Mouse (Mus musculus): ENCODE measurements around the gene Cacna1i. TPM values are rescaled to one million over a fixed set of nuclear protein-coding genes. Genes with fewer than 3 reads are reported as not detected.

Gene Cacna1i
- polyA plus RNA-seq, 1 experiment from 2014 or later = not detected

- no peak overlapping the region for H3K4me3 ChIP-seq (ENCODE audit: low read depth, low read length)
- H3K36me3 ChIP-seq (ENCODE audit: control insufficient read depth, insufficient read depth, low read length) = no peaks in the 10 kb centered on the region
- H3K4me2 ChIP-seq (replicated peaks; ENCODE audit: low read depth, low read length) = no peak overlapping the region
- ATAC-seq (ENCODE audit: insufficient number of reproducible peaks, insufficient read depth, low FRiP score, low read depth) = no peak
- no peak overlapping the region for H3K9ac ChIP-seq (replicated peaks; ENCODE audit: low read depth, low read length)
- no peaks in the 10 kb centered on the region for H3K27me3 ChIP-seq (ENCODE audit: control insufficient read depth, insufficient read depth, low read length)
- no peaks in the 10 kb centered on the region for H3K4me1 ChIP-seq (ENCODE audit: control insufficient read depth, insufficient read depth, low read length)
- H3K27ac ChIP-seq (ENCODE audit: low read length) = no peak overlapping the region
- H3K9me3 ChIP-seq (ENCODE audit: control insufficient read depth, low read depth, low read length) = no peaks in the 10 kb centered on the region
- WGBS = 64% methylated on average over 3 of the region's 3 CpGs
Measured at GRCm38 (mm10) chr15:80330276-80330675, 43.2 kb downstream of the Cacna1i start.

- no peaks in the 10 kb centered on the region for H3K4me1 ChIP-seq (ENCODE audit: control insufficient read depth, insufficient read depth, low read length)
- H3K36me3 ChIP-seq (ENCODE audit: control insufficient read depth, insufficient read depth, low read length) = no peaks in the 10 kb centered on the region
- no peak overlapping the region for H3K27ac ChIP-seq (ENCODE audit: low read length)
- no peaks in the 10 kb centered on the region for H3K9me3 ChIP-seq (ENCODE audit: control insufficient read depth, low read depth, low read length)
- H3K27me3 ChIP-seq (ENCODE audit: control insufficient read depth, insufficient read depth, low read length) = no peaks in the 10 kb centered on the region
- no peak overlapping the region for H3K4me2 ChIP-seq (replicated peaks; ENCODE audit: low read depth, low read length)
- no peak overlapping the region for H3K9ac ChIP-seq (replicated peaks; ENCODE audit: low read depth, low read length)
- 72% methylated on average over 10 of the region's 10 CpGs for WGBS
- no peak for ATAC-seq (ENCODE audit: insufficient number of reproducible peaks, insufficient read depth, low FRiP score, low read depth)
- H3K4me3 ChIP-seq (ENCODE audit: low read depth, low read length) = no peak overlapping the region
Measured at GRCm38 (mm10) chr15:80334766-80335165, 47.7 kb downstream of the Cacna1i start.

- no peaks in the 10 kb centered on the region for H3K4me1 ChIP-seq (ENCODE audit: control insufficient read depth, insufficient read depth, low read length)
- no peaks in the 10 kb centered on the region for H3K9me3 ChIP-seq (ENCODE audit: control insufficient read depth, low read depth, low read length)
- WGBS = 61% methylated on average over 7 of the region's 7 CpGs
- ATAC-seq (ENCODE audit: insufficient number of reproducible peaks, insufficient read depth, low FRiP score, low read depth) = no peak
- no peak overlapping the region for H3K4me2 ChIP-seq (replicated peaks; ENCODE audit: low read depth, low read length)
- no peak overlapping the region for H3K4me3 ChIP-seq (ENCODE audit: low read depth, low read length)
- no peak overlapping the region for H3K9ac ChIP-seq (replicated peaks; ENCODE audit: low read depth, low read length)
- H3K27ac ChIP-seq (ENCODE audit: low read length) = no peak overlapping the region
- H3K27me3 ChIP-seq (ENCODE audit: control insufficient read depth, insufficient read depth, low read length) = no peaks in the 10 kb centered on the region
- no peaks in the 10 kb centered on the region for H3K36me3 ChIP-seq (ENCODE audit: control insufficient read depth, insufficient read depth, low read length)
Measured at GRCm38 (mm10) chr15:80335196-80335595, 48.2 kb downstream of the Cacna1i start.

GRCm38 (mm10) chr15:80340348-80340747 lies 53.3 kb downstream of the Cacna1i start:
- H3K27me3 ChIP-seq (ENCODE audit: control insufficient read depth, insufficient read depth, low read length) = no peaks in the 10 kb centered on the region
- no peak overlapping the region for H3K4me2 ChIP-seq (replicated peaks; ENCODE audit: low read depth, low read length)
- H3K9me3 ChIP-seq (ENCODE audit: control insufficient read depth, low read depth, low read length) = no peaks in the 10 kb centered on the region
- no peak overlapping the region for H3K9ac ChIP-seq (replicated peaks; ENCODE audit: low read depth, low read length)
- no peak overlapping the region for H3K4me3 ChIP-seq (ENCODE audit: low read depth, low read length)
- no peaks in the 10 kb centered on the region for H3K36me3 ChIP-seq (ENCODE audit: control insufficient read depth, insufficient read depth, low read length)
- H3K27ac ChIP-seq (ENCODE audit: low read length) = no peak overlapping the region
- ATAC-seq (ENCODE audit: insufficient number of reproducible peaks, insufficient read depth, low FRiP score, low read depth) = no peak
- 88% methylated on average over 2 of the region's 2 CpGs for WGBS
- no peaks in the 10 kb centered on the region for H3K4me1 ChIP-seq (ENCODE audit: control insufficient read depth, insufficient read depth, low read length)

DNA sequence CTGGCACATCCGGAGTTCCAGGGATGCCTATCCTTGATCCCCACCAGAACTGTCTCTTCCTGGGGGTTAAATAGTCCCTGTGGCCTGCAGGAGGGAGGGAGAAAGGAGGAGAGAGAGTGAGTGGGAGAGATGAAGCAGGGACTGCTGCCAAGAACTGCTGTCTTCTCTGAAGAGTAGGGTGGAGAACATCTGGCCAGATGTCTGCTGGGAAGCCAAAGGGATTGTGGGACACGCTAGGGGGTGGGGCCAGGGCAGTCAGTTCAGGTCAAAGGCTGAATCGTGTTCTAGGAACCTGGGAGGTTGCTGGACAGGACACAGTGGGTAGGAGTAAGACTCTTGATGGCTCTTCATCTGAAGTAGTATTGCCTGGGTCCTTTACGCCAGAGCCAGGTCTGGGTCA lies 55.4 kb downstream of the Cacna1i start:
- Histone ChIP-seq H3K4me3 (ENCODE audit: low read depth, low read length) (no peak overlapping the region), H3K9ac (replicated peaks; ENCODE audit: low read depth, low read length) (no peak overlapping the region), H3K4me1 (ENCODE audit: control insufficient read depth, insufficient read depth, low read length) (no peaks in the 10 kb centered on the region), H3K4me2 (replicated peaks; ENCODE audit: low read depth, low read length) (no peak overlapping the region), H3K36me3 (ENCODE audit: control insufficient read depth, insufficient read depth, low read length) (no peaks in the 10 kb centered on the region), H3K27ac (ENCODE audit: low read length) (no peak overlapping the region), H3K27me3 (ENCODE audit: control insufficient read depth, insufficient read depth, low read length) (no peaks in the 10 kb centered on the region), H3K9me3 (ENCODE audit: control insufficient read depth, low read depth, low read length) (no peaks in the 10 kb centered on the region)
- no peak for ATAC-seq (ENCODE audit: insufficient number of reproducible peaks, insufficient read depth, low FRiP score, low read depth)
- 68% methylated on average over 4 of the region's 4 CpGs for WGBS

- WGBS = 54% methylated on average over 10 of the region's 10 CpGs
- Histone ChIP-seq H3K9ac (replicated peaks; ENCODE audit: low read depth, low read length) (no peak overlapping the region), H3K4me3 (ENCODE audit: low read depth, low read length) (no peak overlapping the region), H3K9me3 (ENCODE audit: control insufficient read depth, low read depth, low read length) (no peaks in the 10 kb centered on the region), H3K27me3 (ENCODE audit: control insufficient read depth, insufficient read depth, low read length) (no peaks in the 10 kb centered on the region), H3K4me1 (ENCODE audit: control insufficient read depth, insufficient read depth, low read length) (no peaks in the 10 kb centered on the region), H3K27ac (ENCODE audit: low read length) (no peak overlapping the region), H3K4me2 (replicated peaks; ENCODE audit: low read depth, low read length) (no peak overlapping the region), H3K36me3 (ENCODE audit: control insufficient read depth, insufficient read depth, low read length) (no peaks in the 10 kb centered on the region)
- no peak for ATAC-seq (ENCODE audit: insufficient number of reproducible peaks, insufficient read depth, low FRiP score, low read depth)
Measured at GRCm38 (mm10) chr15:80343031-80343430, 56.0 kb downstream of the Cacna1i start.

DNA sequence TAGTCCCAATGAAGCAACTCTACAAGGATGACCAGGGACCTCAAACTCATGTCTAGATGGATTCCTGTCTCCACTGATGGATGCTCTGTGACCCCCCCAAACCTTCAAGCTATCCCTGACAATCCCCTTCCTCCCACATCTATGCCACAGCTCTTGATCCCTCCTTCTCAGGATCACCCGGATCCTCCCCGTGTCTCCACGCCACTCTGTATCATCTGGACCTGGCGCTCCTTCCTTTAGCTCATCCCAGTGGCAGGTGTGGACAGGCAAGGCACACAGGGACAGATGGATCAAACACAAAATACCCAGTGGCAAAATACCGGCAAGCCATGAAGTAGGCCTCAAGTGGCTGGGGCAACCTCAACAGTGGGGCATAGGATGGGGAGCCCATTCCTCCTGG lies 56.7 kb downstream of the Cacna1i start:
- Histone ChIP-seq H3K4me1 (ENCODE audit: control insufficient read depth, insufficient read depth, low read length) (no peaks in the 10 kb centered on the region), H3K4me3 (ENCODE audit: low read depth, low read length) (no peak overlapping the region), H3K27ac (ENCODE audit: low read length) (no peak overlapping the region), H3K9ac (replicated peaks; ENCODE audit: low read depth, low read length) (no peak overlapping the region), H3K27me3 (ENCODE audit: control insufficient read depth, insufficient read depth, low read length) (no peaks in the 10 kb centered on the region), H3K36me3 (ENCODE audit: control insufficient read depth, insufficient read depth, low read length) (no peaks in the 10 kb centered on the region), H3K9me3 (ENCODE audit: control insufficient read depth, low read depth, low read length) (no peaks in the 10 kb centered on the region), H3K4me2 (replicated peaks; ENCODE audit: low read depth, low read length) (no peak overlapping the region)
- no peak for ATAC-seq (ENCODE audit: insufficient number of reproducible peaks, insufficient read depth, low FRiP score, low read depth)
- WGBS = 93% methylated on average over 5 of the region's 5 CpGs

- H3K27me3 ChIP-seq (ENCODE audit: control insufficient read depth, insufficient read depth, low read length) = no peaks in the 10 kb centered on the region
- 82% methylated on average over 7 of the region's 7 CpGs for WGBS
- H3K9ac ChIP-seq (replicated peaks; ENCODE audit: low read depth, low read length) = no peak overlapping the region
- H3K9me3 ChIP-seq (ENCODE audit: control insufficient read depth, low read depth, low read length) = no peaks in the 10 kb centered on the region
- H3K36me3 ChIP-seq (ENCODE audit: control insufficient read depth, insufficient read depth, low read length) = no peaks in the 10 kb centered on the region
- H3K27ac ChIP-seq (ENCODE audit: low read length) = no peak overlapping the region
- H3K4me2 ChIP-seq (replicated peaks; ENCODE audit: low read depth, low read length) = no peak overlapping the region
- no peak overlapping the region for H3K4me3 ChIP-seq (ENCODE audit: low read depth, low read length)
- no peaks in the 10 kb centered on the region for H3K4me1 ChIP-seq (ENCODE audit: control insufficient read depth, insufficient read depth, low read length)
- ATAC-seq (ENCODE audit: insufficient number of reproducible peaks, insufficient read depth, low FRiP score, low read depth) = no peak
Measured at GRCm38 (mm10) chr15:80346510-80346909, 59.5 kb downstream of the Cacna1i start.

- H3K9ac ChIP-seq (replicated peaks; ENCODE audit: low read depth, low read length) = no peak overlapping the region
- ATAC-seq (ENCODE audit: insufficient number of reproducible peaks, insufficient read depth, low FRiP score, low read depth) = no peak
Measured at GRCm38 (mm10) chr15:80350431-80350830, 63.4 kb downstream of the Cacna1i start.

More at GRCm38 (mm10) chr15:80350431-80350830, 63.4 kb downstream of the Cacna1i start:
- H3K4me3 ChIP-seq (ENCODE audit: low read depth, low read length) = no peak overlapping the region
- H3K4me1 ChIP-seq (ENCODE audit: control insufficient read depth, insufficient read depth, low read length) = no peaks in the 10 kb centered on the region
- 70% methylated on average over 5 of the region's 5 CpGs for WGBS
- H3K27me3 ChIP-seq (ENCODE audit: control insufficient read depth, insufficient read depth, low read length) = no peaks in the 10 kb centered on the region
- no peak overlapping the region for H3K4me2 ChIP-seq (replicated peaks; ENCODE audit: low read depth, low read length)
- H3K36me3 ChIP-seq (ENCODE audit: control insufficient read depth, insufficient read depth, low read length) = no peaks in the 10 kb centered on the region
- no peaks in the 10 kb centered on the region for H3K9me3 ChIP-seq (ENCODE audit: control insufficient read depth, low read depth, low read length)
- no peak overlapping the region for H3K27ac ChIP-seq (ENCODE audit: low read length)

Data from stomach, embryonic 14.5 days (tissue).